In genomic region chr7:4541344-4541743, GRCm38 (mm10) we compare ENCODE assay signal across 25 mouse cellular contexts. TPM values are rescaled to one million over a fixed set of nuclear protein-coding genes. Genes with fewer than 3 reads are reported as not detected.
DNase-seq lines count a peak whose midpoint lies in the region; ATAC-seq and TF ChIP-seq lines count a peak whose summit lies in the region.
"Had no signal": no experiment of that assay in that cellular context is flagged by ENCODE, and none has a peak within 500 bp of the region (broad histone marks: within the 10 kb centered on the region; RNA-seq: fewer than 3 reads in every experiment).

No protein-coding gene starts in this region.

- no peak for ATAC-seq in hindbrain, postnatal 0 days
- no peak for ATAC-seq in hindbrain, embryonic 14.5 days (ENCODE audit: low FRiP score)
- ATAC-seq in liver, embryonic 12.5 days, result no peak
- no peak for ATAC-seq in liver, postnatal 0 days
- ATAC-seq: CD4-positive, CD25-positive, alpha-beta regulatory T cell, adult 4 months; forebrain, embryonic 13.5 days; forebrain, postnatal 0 days; inflammation-experienced regulatory T-cells, adult 6 months; Patski had no signal

- peak; percentile 20 for TF ChIP-seq CTCF in hindbrain, postnatal 0 days (IDR thresholded peaks at IDR 0.05; ENCODE audit: low read depth)
- TF ChIP-seq CTCF in liver, postnatal 0 days (IDR thresholded peaks at IDR 0.05; ENCODE audit: low read depth), result no peak

- 64% methylated on average over 5 of the region's 5 CpGs for WGBS in hindbrain, postnatal 0 days
- 67% methylated on average over 5 of the region's 5 CpGs for WGBS in hindbrain, embryonic 14.5 days
- WGBS in liver, embryonic 12.5 days (ENCODE audit: insufficient replicate concordance), result 45% methylated on average over 5 of the region's 5 CpGs
- 65% methylated on average over 5 of the region's 5 CpGs for WGBS in liver, postnatal 0 days (ENCODE audit: insufficient replicate concordance)

- H3K9me3 ChIP-seq in hindbrain, postnatal 0 days (ENCODE audit: low read length), result no peaks in the 10 kb centered on the region
- no peaks in the 10 kb centered on the region for H3K9me3 ChIP-seq in hindbrain, embryonic 14.5 days (ENCODE audit: control insufficient read depth, low read length)
- no peaks in the 10 kb centered on the region for H3K9me3 ChIP-seq in liver, embryonic 12.5 days (replicated peaks)
- H3K9me3 ChIP-seq in liver, postnatal 0 days (ENCODE audit: low read length), result no peaks in the 10 kb centered on the region
- H3K9me3 ChIP-seq: embryonic facial prominence, embryonic 10.5 days; forebrain, embryonic 13.5 days; heart, embryonic 15.5 days; hindbrain, embryonic 10.5 days; hindbrain, embryonic 15.5 days had no signal

- no peak overlapping the region for H3K9ac ChIP-seq in hindbrain, postnatal 0 days (replicated peaks; ENCODE audit: low read length)
- no peak overlapping the region for H3K9ac ChIP-seq in hindbrain, embryonic 14.5 days
- no peak overlapping the region for H3K9ac ChIP-seq in liver, embryonic 12.5 days
- no peak overlapping the region for H3K9ac ChIP-seq in liver, postnatal 0 days (replicated peaks)
- H3K9ac ChIP-seq: forebrain, embryonic 13.5 days; forebrain, postnatal 0 days; heart, embryonic 15.5 days; hindbrain, embryonic 15.5 days had no signal

- TF ChIP-seq EP300 in liver, postnatal 0 days (IDR thresholded peaks at IDR 0.05; ENCODE audit: low read depth), result no peak

- no peak overlapping the region for H3K4me3 ChIP-seq in hindbrain, postnatal 0 days (ENCODE audit: low read length)
- no peak overlapping the region for H3K4me3 ChIP-seq in hindbrain, embryonic 14.5 days (replicated peaks; ENCODE audit: low read length)
- peak overlapping the region; percentile 24; the same call in 1 of the 2 replicates for H3K4me3 ChIP-seq in liver, embryonic 12.5 days
- no peak overlapping the region for H3K4me3 ChIP-seq in liver, postnatal 0 days (ENCODE audit: low read depth, low read length)
- H3K4me3 ChIP-seq: embryonic facial prominence, embryonic 10.5 days; forebrain, embryonic 13.5 days; heart, embryonic 15.5 days; hindbrain, embryonic 10.5 days; hindbrain, embryonic 15.5 days had no signal

- peaks cover 4% of the 10 kb centered on the region; the same call in 1 of the 2 replicates for H3K4me1 ChIP-seq in hindbrain, postnatal 0 days (ENCODE audit: insufficient read depth, low read length)
- peaks cover 14% of the 10 kb centered on the region for H3K4me1 ChIP-seq in hindbrain, embryonic 14.5 days (replicated peaks; ENCODE audit: control insufficient read depth, insufficient read depth, low read length)
- H3K4me1 ChIP-seq in liver, embryonic 12.5 days, result no peaks in the 10 kb centered on the region; the same call in 1 of the 2 replicates
- H3K4me1 ChIP-seq in liver, postnatal 0 days (ENCODE audit: insufficient read depth), result no peaks in the 10 kb centered on the region

- H3K27ac ChIP-seq in hindbrain, postnatal 0 days, result no peak overlapping the region
- H3K27ac ChIP-seq in hindbrain, embryonic 14.5 days, result no peak overlapping the region
- H3K27ac ChIP-seq in liver, embryonic 12.5 days, result no peak overlapping the region
- H3K27ac ChIP-seq in liver, postnatal 0 days (ENCODE audit: low read depth), result no peak overlapping the region
- H3K27ac ChIP-seq: embryonic facial prominence, embryonic 10.5 days; forebrain, embryonic 13.5 days; gastrocnemius, adult 2 months; heart, embryonic 15.5 days; hindbrain, embryonic 10.5 days; hindbrain, embryonic 15.5 days had no signal

- DNase-seq in hindbrain, postnatal 0 days (ENCODE audit: low spot score), result no peak
- no peak for DNase-seq in hindbrain, embryonic 14.5 days (ENCODE audit: low spot score)
- no peak for DNase-seq in liver, postnatal 0 days
- DNase-seq in A20 (ENCODE audit: low read depth, low spot score), result peak; percentile 77
- DNase-seq in R1 (ENCODE audit: low read depth, low spot score), result peak; percentile 58
- DNase-seq in left cerebral cortex, adult 11 months (ENCODE audit: low spot score), result no peak
- DNase-seq: adrenal gland, adult 8-10 months; adrenal gland, postnatal 36 days; B cell, adult 2 months; cerebellum, adult 2 months; cerebellum, postnatal 10 days; forebrain, postnatal 0 days; gastrocnemius, adult 2 months; gastrocnemius, postnatal 25 days; heart, postnatal 14 days had no signal

- H3K4me2 ChIP-seq in hindbrain, postnatal 0 days (ENCODE audit: low read depth, low read length), result no peak overlapping the region
- H3K4me2 ChIP-seq in hindbrain, embryonic 14.5 days (replicated peaks), result no peak overlapping the region
- H3K4me2 ChIP-seq in liver, embryonic 12.5 days, result no peak overlapping the region; the same call in 1 of the 2 replicates
- H3K4me2 ChIP-seq in liver, postnatal 0 days (ENCODE audit: low read depth, low read length), result no peak overlapping the region
- H3K4me2 ChIP-seq: forebrain, embryonic 13.5 days; heart, embryonic 15.5 days; hindbrain, embryonic 15.5 days had no signal

- H3K27me3 ChIP-seq in hindbrain, postnatal 0 days (ENCODE audit: insufficient read depth, low read length), result no peaks in the 10 kb centered on the region
- H3K27me3 ChIP-seq in hindbrain, embryonic 14.5 days (ENCODE audit: control insufficient read depth, insufficient read depth, low read length), result no peaks in the 10 kb centered on the region
- peaks cover 14% of the 10 kb centered on the region for H3K27me3 ChIP-seq in liver, embryonic 12.5 days (replicated peaks)
- H3K27me3 ChIP-seq in liver, postnatal 0 days (ENCODE audit: insufficient read depth, low read length), result no peaks in the 10 kb centered on the region
- H3K27me3 ChIP-seq: forebrain, embryonic 13.5 days; hindbrain, embryonic 15.5 days had no signal

- 0 out of 2 replicates have a peak, but pooled peaks cover 10% of the 10 kb centered on the region for H3K36me3 ChIP-seq in hindbrain, postnatal 0 days (ENCODE audit: insufficient read depth, low read length)
- peaks cover 51% of the 10 kb centered on the region for H3K36me3 ChIP-seq in hindbrain, embryonic 14.5 days (replicated peaks; ENCODE audit: control insufficient read depth, insufficient read depth)
- H3K36me3 ChIP-seq in liver, embryonic 12.5 days, result no peaks in the 10 kb centered on the region
- no peaks in the 10 kb centered on the region for H3K36me3 ChIP-seq in liver, postnatal 0 days (replicated peaks; ENCODE audit: insufficient read depth, low read length)
- H3K36me3 ChIP-seq: embryonic facial prominence, embryonic 10.5 days; heart, embryonic 15.5 days had no signal

RNA-seq across cellular contexts. Expression of gene Syt5, which starts 6.0 kb away (rescaled TPM):
- 81.1 and 83.7 TPM in 2 replicates for total RNA-seq in hindbrain, postnatal 0 days (2014; rRNA removed)
- 103 and 106 TPM in 2 replicates for polyA plus RNA-seq in hindbrain, postnatal 0 days (2015; fragmentation: Nextera tagmentation; extraction: Ambion mirVana)
- 77.0 and 90.9 TPM in 2 replicates for polyA plus RNA-seq in hindbrain, embryonic 14.5 days (2014; fragmentation: Nextera tagmentation; extraction: Ambion mirVana)
- polyA plus RNA-seq in liver, embryonic 12.5 days (2016; fragmentation: Nextera tagmentation; extraction: Ambion mirVana), result 0.84 and 1.3 TPM in 2 replicates
- 0.09 TPM in 2 replicates for polyA plus RNA-seq in liver, postnatal 0 days (2015; fragmentation: Nextera tagmentation; extraction: Ambion mirVana)
- total RNA-seq: gastrocnemius, adult 2 months; granulocyte monocyte progenitor cell, adult 5-6 weeks had no signal

RNA-seq across cellular contexts. Expression of gene Dnaaf3, which starts 9.1 kb away (rescaled TPM):
- total RNA-seq in hindbrain, postnatal 0 days (2014; rRNA removed), result 2.1 and 3.8 TPM in 2 replicates
- polyA plus RNA-seq in hindbrain, postnatal 0 days (2015; fragmentation: Nextera tagmentation; extraction: Ambion mirVana), result 2.0 and 2.6 TPM in 2 replicates
- polyA plus RNA-seq in hindbrain, embryonic 14.5 days (2014; fragmentation: Nextera tagmentation; extraction: Ambion mirVana), result 1.0 and 1.5 TPM in 2 replicates
- 0.24 and 0.26 TPM in 2 replicates for polyA plus RNA-seq in liver, embryonic 12.5 days (2016; fragmentation: Nextera tagmentation; extraction: Ambion mirVana)
- polyA plus RNA-seq in liver, postnatal 0 days (2015; fragmentation: Nextera tagmentation; extraction: Ambion mirVana), result 0.05 and 0.17 TPM in 2 replicates
- total RNA-seq: gastrocnemius, adult 2 months; gastrocnemius, postnatal 25 days had no signal

RNA-seq across cellular contexts. Expression of gene Tnni3, which starts 17.3 kb away (rescaled TPM):
- 1.9 TPM in 1 of 2 replicates, not detected in the other for total RNA-seq in hindbrain, postnatal 0 days (2014; rRNA removed)
- 2.1 and 3.9 TPM in 2 replicates for polyA plus RNA-seq in hindbrain, postnatal 0 days (2015; fragmentation: Nextera tagmentation; extraction: Ambion mirVana)
- polyA plus RNA-seq in hindbrain, embryonic 14.5 days (2014; fragmentation: Nextera tagmentation; extraction: Ambion mirVana), result 0.36 and 0.46 TPM in 2 replicates
- polyA plus RNA-seq in liver, embryonic 12.5 days (2016; fragmentation: Nextera tagmentation; extraction: Ambion mirVana), result 1.7 and 1.8 TPM in 2 replicates
- polyA plus RNA-seq in liver, postnatal 0 days (2015; fragmentation: Nextera tagmentation; extraction: Ambion mirVana), result 0.27 and 0.46 TPM in 2 replicates

RNA-seq across cellular contexts. Expression of gene Tnnt1, which starts 25.2 kb away (rescaled TPM):
- 0.93 and 3.5 TPM in 2 replicates for total RNA-seq in hindbrain, postnatal 0 days (2014; rRNA removed)
- 2.9 and 3.6 TPM in 2 replicates for polyA plus RNA-seq in hindbrain, postnatal 0 days (2015; fragmentation: Nextera tagmentation; extraction: Ambion mirVana)
- polyA plus RNA-seq in hindbrain, embryonic 14.5 days (2014; fragmentation: Nextera tagmentation; extraction: Ambion mirVana), result 1.8 and 3.9 TPM in 2 replicates
- 13.7 and 17.9 TPM in 2 replicates for polyA plus RNA-seq in liver, embryonic 12.5 days (2016; fragmentation: Nextera tagmentation; extraction: Ambion mirVana)
- polyA plus RNA-seq in liver, postnatal 0 days (2015; fragmentation: Nextera tagmentation; extraction: Ambion mirVana), result 5.3 and 11.2 TPM in 2 replicates
- polyA plus RNA-seq: Patski had no signal

RNA-seq across cellular contexts. Expression of gene Ppp1r12c, which starts 39.9 kb away (rescaled TPM):
- total RNA-seq in hindbrain, postnatal 0 days (2014; rRNA removed), result 88.2 and 109 TPM in 2 replicates
- 33.9 and 42.0 TPM in 2 replicates for polyA plus RNA-seq in hindbrain, postnatal 0 days (2015; fragmentation: Nextera tagmentation; extraction: Ambion mirVana)
- 50.1 and 54.7 TPM in 2 replicates for polyA plus RNA-seq in hindbrain, embryonic 14.5 days (2014; fragmentation: Nextera tagmentation; extraction: Ambion mirVana)
- polyA plus RNA-seq in liver, embryonic 12.5 days (2016; fragmentation: Nextera tagmentation; extraction: Ambion mirVana), result 41.1 and 42.9 TPM in 2 replicates
- polyA plus RNA-seq in liver, postnatal 0 days (2015; fragmentation: Nextera tagmentation; extraction: Ambion mirVana), result 14.9 and 15.6 TPM in 2 replicates

Comparison
In these comparisons a context has a peak if more than half of its experiments do, and no peak if none do; other contexts are left out.
1. DNase-seq: peak in A20 (single experiment) and R1 (single experiment); none in hindbrain, postnatal 0 days (single experiment), hindbrain, embryonic 14.5 days (single experiment), liver, postnatal 0 days (single experiment) and left cerebral cortex, adult 11 months (single experiment).
2. RNA of gene Syt5, which starts 6.0 kb away (polyA plus RNA-seq): 103 to 106 TPM in hindbrain, postnatal 0 days and 77.0 to 90.9 TPM in hindbrain, embryonic 14.5 days; 0.84 to 1.3 TPM in liver, embryonic 12.5 days and 0.09 TPM in liver, postnatal 0 days; every median in the first group is over 10 times any median in the second.